Mouse (Mus musculus): Measurements from ENCODE around the gene 1700037C18Rik. TPM values are rescaled to one million over a fixed set of nuclear protein-coding genes. Genes with fewer than 3 reads are reported as not detected.

Gene 1700037C18Rik
- total RNA-seq, 1 experiment from 2014 or later = 3.3 TPM

DNA sequence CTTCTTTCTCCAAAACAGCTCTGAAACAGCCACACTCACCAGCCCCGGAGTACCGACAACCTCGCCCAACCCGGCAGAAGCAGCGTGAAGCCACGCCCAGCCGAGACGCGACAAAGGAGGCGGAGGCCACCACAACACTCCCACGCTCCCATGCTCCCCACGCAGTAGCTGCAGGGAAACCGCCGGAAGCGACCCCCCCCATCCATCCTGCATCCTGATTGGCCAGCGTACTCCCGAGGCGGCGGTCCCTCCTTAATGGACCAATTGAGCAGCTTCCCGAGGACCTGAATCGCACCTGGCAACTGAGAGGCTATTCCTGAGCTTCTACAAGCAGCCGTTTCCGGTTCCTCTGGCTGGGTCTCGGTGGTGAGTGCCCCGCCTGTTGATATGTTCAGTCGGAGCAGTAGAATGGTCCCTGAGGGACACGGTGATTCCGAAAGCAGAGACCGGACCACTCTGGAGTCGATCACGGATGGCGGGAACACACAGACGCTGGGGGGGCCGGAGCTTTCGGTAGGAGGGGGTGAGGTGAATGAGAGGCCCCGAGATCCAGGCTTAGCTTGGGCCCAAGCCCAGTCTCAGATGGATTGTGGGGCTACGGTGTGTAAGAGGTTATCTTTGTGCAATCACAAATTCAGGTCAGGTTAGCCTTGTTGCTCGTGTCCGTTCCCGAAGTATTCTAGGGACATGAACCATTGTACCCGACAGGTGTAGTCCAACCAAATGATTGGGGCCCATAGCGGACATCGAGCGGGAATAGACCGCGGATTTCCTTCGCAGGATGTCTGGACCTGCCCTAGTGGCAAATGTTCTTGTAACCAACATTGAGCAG lies 36.1 kb downstream of the 1700037C18Rik start, which contains the start of gene Naa60:
Gene Naa60 (plus strand): TSS at position 160 of the 832 bp plus-strand sequence.
- DNase-seq = peak; percentile 96

DNA sequence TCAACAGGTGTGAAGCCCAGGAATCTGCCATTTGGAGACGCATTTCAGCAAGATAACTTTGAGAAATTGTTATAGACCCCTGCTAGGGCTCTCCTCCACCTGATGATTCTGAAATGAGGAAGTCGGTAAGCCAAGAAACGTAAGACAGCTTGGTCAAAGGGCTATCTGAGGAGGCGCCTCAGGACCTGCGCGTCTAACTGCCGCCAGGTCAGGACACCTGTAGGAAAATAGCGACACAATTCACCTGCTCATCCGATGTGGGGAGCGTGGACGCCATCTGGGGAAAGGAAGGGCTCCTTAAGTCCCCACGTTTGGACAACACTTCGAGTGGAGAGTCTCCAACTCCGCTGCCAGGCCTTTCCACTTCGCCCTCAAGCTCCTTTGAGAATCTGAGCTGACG lies 36.7 kb downstream of the 1700037C18Rik start:
- no peak for DNase-seq

DNA sequence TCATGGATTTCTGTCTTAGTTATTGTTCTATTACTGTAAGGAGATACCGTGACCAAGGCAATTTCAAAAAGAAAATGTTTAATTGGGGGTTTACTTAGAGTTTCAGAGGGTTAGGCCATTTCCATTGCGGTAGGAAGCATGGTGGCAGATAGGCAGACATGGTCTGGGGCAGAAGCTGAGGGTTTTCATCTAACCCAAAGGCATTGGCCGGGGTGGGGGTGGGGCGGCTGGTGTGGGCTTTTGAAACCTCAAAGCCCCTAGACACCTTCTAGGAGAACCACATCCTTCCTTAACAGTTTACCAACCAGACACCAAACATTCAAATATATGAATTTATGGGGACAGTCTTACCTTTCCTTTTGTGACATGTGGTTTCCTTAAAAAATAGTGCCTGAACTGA lies 49.2 kb downstream of the 1700037C18Rik start:
- no peak for DNase-seq

DNA sequence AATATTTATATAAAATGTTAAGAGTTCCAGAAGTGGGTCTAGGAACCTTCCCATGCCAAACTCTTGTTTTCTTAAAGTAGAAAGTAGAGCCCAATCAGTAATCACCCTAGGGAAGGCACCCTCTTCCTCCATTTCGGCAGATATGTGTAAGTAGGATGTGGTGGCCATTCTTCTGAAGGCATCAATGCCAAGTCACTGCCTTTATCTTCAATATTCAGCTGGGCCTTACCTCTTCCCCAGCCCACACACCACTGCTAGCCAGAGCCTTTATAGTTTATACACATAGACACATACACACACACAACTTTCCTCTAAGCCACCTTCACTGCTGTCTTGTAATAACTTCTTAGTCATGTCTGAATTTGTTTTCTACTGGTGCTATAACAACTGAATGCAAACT lies 52.7 kb downstream of the 1700037C18Rik start:
- no peak for DNase-seq

DNA sequence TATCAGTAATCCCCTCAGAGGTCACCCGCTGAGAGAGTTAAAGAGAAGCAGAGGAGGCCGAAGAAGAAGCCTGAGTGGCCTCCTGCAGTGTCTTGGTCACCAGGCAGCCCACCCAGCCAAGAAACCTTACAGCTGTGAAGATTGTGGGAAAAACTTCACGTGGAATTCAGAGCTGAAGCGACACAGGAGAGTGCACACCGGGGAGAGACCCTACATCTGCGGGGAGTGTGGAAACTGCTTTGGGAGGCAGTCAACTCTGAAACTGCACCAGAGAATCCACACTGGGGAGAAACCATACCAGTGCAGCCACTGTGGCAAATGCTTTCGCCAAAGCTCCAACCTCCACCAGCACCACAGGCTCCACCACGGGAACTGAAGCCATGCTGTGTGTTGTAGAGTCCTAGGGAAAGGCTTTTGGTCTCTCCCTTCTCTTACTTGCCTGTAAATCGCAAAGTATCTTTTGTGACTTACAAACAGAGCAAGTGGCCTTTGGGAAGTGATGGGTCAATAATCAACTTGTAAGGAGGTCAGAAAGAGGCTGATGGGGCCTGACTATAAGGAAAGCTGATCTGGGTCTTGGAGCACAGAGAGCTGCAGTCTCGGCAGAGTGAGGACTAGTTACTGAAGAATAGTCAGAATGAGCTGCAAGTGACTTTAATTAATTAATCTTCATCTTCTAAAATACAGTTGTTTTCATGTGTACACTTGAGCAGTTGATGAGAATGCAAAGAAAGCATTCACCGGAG lies 53.9 kb downstream of the 1700037C18Rik start:
- no peak for DNase-seq

DNA sequence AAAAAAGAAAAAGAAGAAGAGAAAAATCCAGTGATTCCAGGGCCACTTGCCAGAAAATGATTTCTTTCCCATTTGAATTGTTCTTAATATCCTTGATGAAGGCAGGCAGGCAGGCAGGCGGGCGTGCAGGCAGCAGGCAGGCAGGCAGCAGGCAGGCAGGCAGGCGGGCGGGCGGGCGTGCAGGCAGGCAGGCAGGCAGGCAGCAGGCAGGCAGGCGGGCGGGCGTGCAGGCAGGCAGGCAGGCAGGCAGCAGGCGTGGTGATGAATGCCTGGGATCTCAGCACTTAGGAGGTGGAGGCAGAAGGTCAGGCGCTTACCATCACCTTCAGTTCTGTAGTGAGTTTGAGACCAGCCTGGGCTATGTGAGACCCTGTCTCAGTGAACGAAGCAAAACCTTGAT lies 55.9 kb downstream of the 1700037C18Rik start:
- DNase-seq = peak; percentile 36

DNA sequence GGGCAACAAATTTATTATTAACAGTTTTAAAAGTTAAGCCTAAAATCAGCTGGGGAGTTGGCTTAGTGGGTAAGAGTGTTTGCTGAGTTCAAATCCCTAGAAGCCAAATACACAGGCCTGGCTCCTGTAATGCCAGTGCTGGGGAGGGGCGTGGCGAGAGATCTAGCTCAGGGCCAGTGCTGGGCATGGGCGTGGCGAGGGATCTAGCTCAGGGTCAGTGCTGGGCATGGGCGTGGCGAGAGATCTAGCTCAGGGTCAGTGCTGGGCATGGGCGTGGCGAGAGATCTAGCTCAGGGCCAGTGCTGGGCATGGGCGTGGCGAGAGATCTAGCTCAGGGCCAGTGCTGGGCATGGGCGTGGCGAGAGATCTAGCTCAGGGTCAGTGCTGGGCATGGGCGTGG lies 57.2 kb downstream of the 1700037C18Rik start:
- peak; percentile 81 for DNase-seq

DNA sequence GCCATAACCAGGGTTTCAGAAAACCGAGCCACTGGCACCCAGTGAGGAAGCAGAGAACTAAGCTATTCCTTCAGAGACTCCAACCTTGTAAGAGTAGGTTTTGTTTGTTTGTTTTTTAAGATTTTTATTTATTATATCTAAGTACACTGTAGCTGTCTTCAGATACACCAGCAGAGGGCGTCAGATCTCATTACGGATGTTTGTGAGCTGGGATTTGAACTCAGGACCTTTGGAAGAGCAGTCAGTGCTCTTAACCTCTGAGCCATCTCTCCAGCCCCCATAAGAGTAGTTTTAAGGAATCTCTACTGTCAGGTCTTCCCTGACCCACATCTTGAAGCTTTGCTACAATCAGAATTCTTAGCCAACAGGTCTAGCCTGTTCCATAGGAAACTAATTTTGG lies 60.1 kb downstream of the 1700037C18Rik start:
- DNase-seq = no peak

DNA sequence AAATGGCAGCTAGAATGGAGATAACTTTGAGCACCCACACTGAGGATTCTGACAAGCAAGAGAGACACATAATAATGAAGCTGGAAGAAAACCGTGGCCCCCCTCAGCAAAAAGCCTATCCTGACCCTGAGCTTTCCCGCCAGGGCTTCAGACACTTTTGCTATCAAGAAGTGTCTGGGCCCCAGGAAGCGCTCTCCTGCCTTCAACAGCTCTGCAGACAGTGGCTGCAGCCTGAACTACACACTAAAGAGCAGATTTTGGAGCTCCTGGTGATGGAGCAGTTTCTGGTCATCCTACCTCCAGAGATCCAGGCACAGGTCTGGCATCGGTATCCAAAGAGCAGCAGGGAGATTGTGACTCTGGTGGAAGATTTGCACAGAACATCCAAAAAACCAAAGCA lies 60.6 kb downstream of the 1700037C18Rik start:
- peak; percentile 28 for DNase-seq

DNA sequence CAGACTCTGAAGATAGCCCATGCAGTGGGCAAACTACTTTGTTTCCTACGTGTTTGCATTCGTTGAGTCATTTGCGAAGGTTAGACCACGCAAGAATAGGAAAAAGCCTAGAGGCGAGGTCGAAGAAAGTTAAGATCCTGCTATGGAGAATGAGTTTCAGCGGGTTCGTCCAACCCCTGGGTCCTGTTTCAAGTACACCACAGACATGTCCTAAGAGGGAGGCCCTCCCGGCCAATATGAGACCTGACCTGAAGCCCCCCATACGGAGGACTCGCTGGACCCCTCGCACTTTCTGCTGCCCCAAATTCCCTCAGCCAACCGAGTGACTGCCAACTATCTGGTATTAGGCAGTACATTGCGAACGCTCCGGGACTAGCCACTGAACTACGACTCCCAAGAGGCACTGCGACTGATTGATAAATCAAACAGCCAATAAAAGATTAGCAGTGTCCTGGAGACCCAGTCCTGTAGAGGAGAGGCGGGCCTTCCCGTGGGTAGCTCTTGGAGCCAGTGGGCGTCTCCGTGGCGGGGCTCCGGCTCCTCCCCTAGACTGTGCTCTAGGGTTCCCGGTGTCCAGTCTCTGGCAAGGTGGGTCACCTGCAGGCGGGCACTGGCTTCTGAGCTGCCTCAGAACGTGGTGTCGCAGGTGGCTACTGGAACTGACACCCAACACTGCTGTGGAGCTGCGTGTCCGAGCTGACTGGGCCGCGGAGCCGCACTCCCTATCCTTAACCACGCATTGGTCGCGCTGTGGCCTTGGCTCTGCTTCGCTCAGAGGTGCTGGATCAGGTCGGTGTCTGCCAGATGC lies 61.6 kb downstream of the 1700037C18Rik start, which contains the start of gene Zfp174:
Gene Zfp174 (plus strand): TSS at position 558 of the 808 bp plus-strand sequence.
- peak; percentile 96 for DNase-seq

Small RNAs within 50 kb of the gene (microRNA-seq; reads per million reads assigned to microRNA genes)
- 0 reads per million in 2 experiments for gene Gm23493

Other genes starting within 250 kb of the 1700037C18Rik start
- gene Mefv, start 190.6 kb downstream of the 1700037C18Rik start, total RNA-seq (2021) = 0.11 and 0.26 TPM in 2 replicates
- 19.3 and 20.5 TPM in 2 replicates for gene Zfp263, start 164.6 kb downstream of the 1700037C18Rik start, total RNA-seq (2021)
- not detected in 2 replicates for gene Olfr15, start 77.8 kb downstream of the 1700037C18Rik start, total RNA-seq (2021)
- 3.9 and 5.6 TPM in 2 replicates for gene Zfp174, start 61.4 kb downstream of the 1700037C18Rik start, total RNA-seq (2021)
- 68.1 and 83.4 TPM in 2 replicates for gene Naa60, start 36.3 kb downstream of the 1700037C18Rik start, total RNA-seq (2021)
- 15.6 and 20.1 TPM in 2 replicates for gene Zfp597, start 24.1 kb downstream of the 1700037C18Rik start, total RNA-seq (2021)
- gene Gm20695, start 24.0 kb downstream of the 1700037C18Rik start, total RNA-seq (2021) = 0.86 and 1.4 TPM in 2 replicates
- 15.6 and 18.3 TPM in 2 replicates for gene Cluap1, start 112 bp upstream of the 1700037C18Rik start, total RNA-seq (2021)
- 2.6 and 5.8 TPM in 2 replicates for gene Nlrc3, start 67.9 kb upstream of the 1700037C18Rik start, total RNA-seq (2021)
- gene Slx4, start 95.1 kb upstream of the 1700037C18Rik start, total RNA-seq (2021) = 22.2 and 27.8 TPM in 2 replicates
- not detected in 2 replicates for gene Dnase1, start 128.3 kb upstream of the 1700037C18Rik start, total RNA-seq (2021)
- 194 and 216 TPM in 2 replicates for gene Trap1, start 169.1 kb upstream of the 1700037C18Rik start, total RNA-seq (2021)